Mouse (Mus musculus) hindbrain, postnatal 0 days (tissue): Measurements from ENCODE around the gene Sphk2. TPM values are rescaled to one million over a fixed set of nuclear protein-coding genes. Genes with fewer than 3 reads are reported as not detected.

ENCODE experiments used
- ATAC-seq: fragments of 200-750 bp; cut with Nextera tagmentation; 2 replicates; pipeline ENCODE4 v1.8.0; 2017; ENCODE audit warnings: mild to moderate bottlenecking, moderate TSS enrichment, moderate library complexity
- DNase-seq: peaks from one replicate; pipeline ENCODE4 v3.0.0-alpha.2; 2015; ENCODE audit warnings: low spot score
- H3K27ac ChIP-seq: fragments of 300-500 bp; sonication (generic); 2 replicates; pipeline ENCODE4 v1.5.1; 2014; ENCODE audit warnings: mild to moderate bottlenecking
- H3K27me3 ChIP-seq: fragments of 300-500 bp; sonication (generic); 2 replicates; pipeline ENCODE4 v1.6.1; 2014; ENCODE audit warnings: low read length, mixed read lengths; ENCODE audit not compliant: insufficient read depth
- H3K36me3 ChIP-seq: fragments of 300-500 bp; sonication (generic); 2 replicates; pipeline ENCODE4 v1.6.1; 2014; ENCODE audit warnings: low read length, mixed read lengths; ENCODE audit not compliant: insufficient read depth
- H3K4me1 ChIP-seq: fragments of 300-500 bp; sonication (generic); 2 replicates; pipeline ENCODE4 v1.6.1; 2014; ENCODE audit warnings: antibody characterized with exemption, low read length, mixed read lengths; ENCODE audit not compliant: insufficient read depth
- H3K4me2 ChIP-seq: fragments of 300-500 bp; sonication (generic); 2 replicates; pipeline ENCODE4 v1.6.1; 2014; ENCODE audit warnings: low read depth, mild to moderate bottlenecking, low read length, moderate library complexity, mixed read lengths
- H3K4me3 ChIP-seq: fragments of 300-500 bp; sonication (generic); 2 replicates; pipeline ENCODE4 v1.5.1; 2014; ENCODE audit warnings: low read length
- H3K9ac ChIP-seq: fragments of 300-500 bp; sonication (generic); replicated peaks from 2 replicates; pipeline ENCODE4 v1.6.1; 2014; ENCODE audit warnings: mild to moderate bottlenecking, low read length, moderate library complexity, mixed read lengths
- H3K9me3 ChIP-seq: fragments of 300-500 bp; sonication (generic); 2 replicates; pipeline ENCODE4 v1.6.1; 2016; ENCODE audit warnings: low read length, mixed read lengths
- CTCF ChIP-seq: IDR thresholded peaks from 2 replicates; pipeline ENCODE4 v1.5.1; 2016; ENCODE audit warnings: antibody characterized with exemption, control low read depth, low read depth
- WGBS: fragments of 180-500 bp; shearing (Covaris S2); extraction: QIAGEN DNeasy Blood & Tissue Kit; methylation state at CpG from one replicate; pipeline ENCODE4 v1.1.7; 2014; 5-methylcytosine and 5-hydroxymethylcytosine counted together
- polyA plus RNA-seq: library from polyadenylated mRNA; unstranded; fragments of >200 nt; fragmentation: Nextera tagmentation; extraction: Ambion mirVana; gene quantifications from 2 replicates; pipeline ENCODE4 v1.2.1, GENCODE M21; 2015
- total RNA-seq: library from RNA; depleted of rRNA; stranded (reverse); fragments of >200 nt; gene quantifications from 2 replicates; pipeline ENCODE4 v1.2.3, GENCODE M21; 2014

Gene Sphk2
- total and polyA plus RNA-seq, 2 experiments from 2014 or later, result 18.5 to 31.6 TPM

- no peak for TF ChIP-seq CTCF
- DNase-seq (no peak), ATAC-seq (no peak)
- Histone ChIP-seq H3K27me3 (no peaks in the 10 kb centered on the region), H3K4me3 (no peak overlapping the region), H3K4me1 (peaks cover 44% of the 10 kb centered on the region), H3K9me3 (no peaks in the 10 kb centered on the region), H3K9ac (no peak overlapping the region), H3K36me3 (peaks cover 27% of the 10 kb centered on the region), H3K27ac (no peak overlapping the region), H3K4me2 (no peak overlapping the region)
- WGBS, result 89% methylated on average over 21 of the region's 21 CpGs
Measured at GRCm38 (mm10) chr7:45712022-45712757, 5.6 kb downstream of the Sphk2 start.

- Histone ChIP-seq H3K36me3 (peaks cover 27% of the 10 kb centered on the region), H3K27me3 (no peaks in the 10 kb centered on the region), H3K4me3 (no peak overlapping the region), H3K9ac (no peak overlapping the region), H3K27ac (no peak overlapping the region), H3K4me2 (no peak overlapping the region), H3K4me1 (peaks cover 39% of the 10 kb centered on the region), H3K9me3 (no peaks in the 10 kb centered on the region)
- WGBS, result 86% methylated on average over 24 of the region's 24 CpGs
- DNase-seq (no peak), ATAC-seq (no peak)
- TF ChIP-seq CTCF, result no peak
Measured at GRCm38 (mm10) chr7:45711316-45712021, 6.3 kb downstream of the Sphk2 start.

- no peak overlapping the region for H3K4me2 ChIP-seq
- H3K4me3 ChIP-seq, result no peak overlapping the region
- DNase-seq (no peak), ATAC-seq (no peak)
- H3K27me3 ChIP-seq, result no peaks in the 10 kb centered on the region
- H3K4me1 ChIP-seq, result peaks cover 32% of the 10 kb centered on the region
- H3K36me3 ChIP-seq, result peaks cover 27% of the 10 kb centered on the region
- 94% methylated on average over 20 of the region's 20 CpGs for WGBS
- H3K9me3 ChIP-seq, result no peaks in the 10 kb centered on the region
- H3K27ac ChIP-seq, result peak overlapping the region; percentile 41; the same call in 1 of the 2 replicates
- H3K9ac ChIP-seq, result no peak overlapping the region
- TF ChIP-seq CTCF, result no peak
Measured at GRCm38 (mm10) chr7:45710477-45711191, 7.2 kb downstream of the Sphk2 start.

- Histone ChIP-seq H3K9ac (no peak overlapping the region), H3K36me3 (peaks cover 27% of the 10 kb centered on the region), H3K4me1 (peaks cover 33% of the 10 kb centered on the region), H3K4me2 (0 out of 2 replicates have a peak overlapping the region, but pooled peaks have one; percentile 5), H3K4me3 (no peak overlapping the region), H3K27me3 (no peaks in the 10 kb centered on the region), H3K9me3 (no peaks in the 10 kb centered on the region), H3K27ac (peak overlapping the region; percentile 41)
- no peak for DNase-seq
- 54% methylated on average over 14 of the region's 14 CpGs for WGBS
- TF ChIP-seq CTCF, result no peak
- no peak for ATAC-seq
Measured at GRCm38 (mm10) chr7:45709677-45710355, 8.0 kb downstream of the Sphk2 start.

GRCm38 (mm10) chr7:45709036-45709435 is 8.8 kb downstream of the Sphk2 start:
- 26% methylated on average over 6 of the region's 6 CpGs for WGBS

GRCm38 (mm10) chr7:45708221-45708761 is 9.5 kb downstream of the Sphk2 start:
- Histone ChIP-seq H3K27me3 (no peaks in the 10 kb centered on the region), H3K4me1 (peaks cover 39% of the 10 kb centered on the region), H3K4me3 (no peak overlapping the region), H3K27ac (peak overlapping the region; percentile 82), H3K36me3 (peaks cover 26% of the 10 kb centered on the region), H3K9ac (no peak overlapping the region), H3K4me2 (peak overlapping the region; percentile 90), H3K9me3 (no peaks in the 10 kb centered on the region)
- DNase-seq (no peak), ATAC-seq (no peak)
- no peak for TF ChIP-seq CTCF
- WGBS, result 56% methylated on average over 13 of the region's 13 CpGs

More at GRCm38 (mm10) chr7:45709036-45709435, 8.8 kb downstream of the Sphk2 start:
- no peak overlapping the region for H3K4me3 ChIP-seq
- H3K4me1 ChIP-seq, result peaks cover 33% of the 10 kb centered on the region
- H3K9ac ChIP-seq, result no peak overlapping the region
- ATAC-seq, result no peak
- peak; percentile 73 for DNase-seq
- H3K27ac ChIP-seq, result peak overlapping the region; percentile 41; the same call in 1 of the 2 replicates
- no peaks in the 10 kb centered on the region for H3K27me3 ChIP-seq
- no peak for TF ChIP-seq CTCF
- H3K36me3 ChIP-seq, result peaks cover 27% of the 10 kb centered on the region
- 0 out of 2 replicates have a peak overlapping the region, but pooled peaks have one; percentile 5 for H3K4me2 ChIP-seq
- H3K9me3 ChIP-seq, result no peaks in the 10 kb centered on the region
